Mouse (Mus musculus): ENCODE data around the gene Zranb3.
"Not testable (repeated sequence)": the region's sequence is repeated elsewhere in the genome, so short reads cannot be mapped to it uniquely, and the experiment has no call there.

Zranb3 gene

GRCm38 (mm10) chr1:128102641-128103461 lies at the start of gene Zranb3, which contains the start of gene R3hdm1:
Gene Zranb3, minus strand, starts transcription at chr1:128103047.
Gene R3hdm1, plus strand, starts transcription at chr1:128103301.
- peak; percentile 100 for DNase-seq (ENCODE audit: low spot score)

- DNase-seq (ENCODE audit: low spot score) = peak; percentile 42
Observed at GRCm38 (mm10) chr1:128141737-128142136, 38.9 kb upstream of the Zranb3 start.

GRCm38 (mm10) chr1:128141039-128141438 lies 38.2 kb upstream of the Zranb3 start:
- DNase-seq (ENCODE audit: low spot score) = peak; percentile 35

GRCm38 (mm10) chr1:128136222-128136621 lies 33.4 kb upstream of the Zranb3 start:
- DNase-seq (ENCODE audit: low spot score) = not testable (repeated sequence)

GRCm38 (mm10) chr1:128120913-128121627 lies 18.2 kb upstream of the Zranb3 start:
- DNase-seq (ENCODE audit: low spot score) = no peak

GRCm38 (mm10) chr1:128103520-128104088 lies 757 bp upstream of the Zranb3 start:
- no peak for DNase-seq (ENCODE audit: low spot score)

- DNase-seq (ENCODE audit: low spot score) = peak; percentile 87
Observed at GRCm38 (mm10) chr1:128102251-128102640, 601 bp downstream of the Zranb3 start.

- DNase-seq (ENCODE audit: low spot score) = no peak
Observed at GRCm38 (mm10) chr1:128098309-128098708, 4.5 kb downstream of the Zranb3 start.

GRCm38 (mm10) chr1:128094686-128095085 lies 8.2 kb downstream of the Zranb3 start:
- no peak for DNase-seq (ENCODE audit: low spot score)

- no peak for DNase-seq (ENCODE audit: low spot score)
Observed at GRCm38 (mm10) chr1:128082800-128083199, 20.0 kb downstream of the Zranb3 start.

GRCm38 (mm10) chr1:128081873-128082272 lies 21.0 kb downstream of the Zranb3 start:
- no peak for DNase-seq (ENCODE audit: low spot score)

- no peak for DNase-seq (ENCODE audit: low spot score)
Observed at GRCm38 (mm10) chr1:128080936-128081696, 21.7 kb downstream of the Zranb3 start.

GRCm38 (mm10) chr1:128078646-128079045 lies 24.2 kb downstream of the Zranb3 start:
- DNase-seq (ENCODE audit: low spot score) = no peak

- DNase-seq (ENCODE audit: low spot score) = no peak
Observed at GRCm38 (mm10) chr1:128077788-128078187, 25.1 kb downstream of the Zranb3 start.

GRCm38 (mm10) chr1:128076791-128077479 lies 25.9 kb downstream of the Zranb3 start:
- no peak for DNase-seq (ENCODE audit: low spot score)

GRCm38 (mm10) chr1:128073051-128073450 lies 29.8 kb downstream of the Zranb3 start:
- DNase-seq (ENCODE audit: low spot score) = no peak

- DNase-seq (ENCODE audit: low spot score) = no peak
Observed at GRCm38 (mm10) chr1:128070003-128070402, 32.8 kb downstream of the Zranb3 start.

- no peak for DNase-seq (ENCODE audit: low spot score)
Observed at GRCm38 (mm10) chr1:128068945-128069397, 33.9 kb downstream of the Zranb3 start.

- no peak for DNase-seq (ENCODE audit: low spot score)
Observed at GRCm38 (mm10) chr1:128064716-128065115, 38.1 kb downstream of the Zranb3 start.

GRCm38 (mm10) chr1:128062167-128062566 lies 40.7 kb downstream of the Zranb3 start:
- DNase-seq (ENCODE audit: low spot score) = no peak

- peak; percentile 55 for DNase-seq (ENCODE audit: low spot score)
Observed at GRCm38 (mm10) chr1:128061401-128061800, 41.4 kb downstream of the Zranb3 start.

All from retina, embryonic 14.5 days (tissue).